Mouse (Mus musculus): ENCODE results near the gene Cnp.

- TF ChIP-seq CTCF (IDR thresholded peaks at IDR 0.05) (no peak), EP300 (IDR thresholded peaks at IDR 0.05) (no peak)
Observed at GRCm38 (mm10) chr11:100623867-100624266, 49.2 kb downstream of the Cnp start.
